Mouse (Mus musculus) lung, embryonic 14.5 days (tissue): ENCODE measurements around the gene Dscaml1. TPM values are rescaled to one million over a fixed set of nuclear protein-coding genes. Genes with fewer than 3 reads are reported as not detected.

Experiments
- ATAC-seq: fragments of 200-750 bp; cut with Nextera tagmentation; 2 replicates; pipeline ENCODE4 v1.8.0; 2017; ENCODE audit warnings: mild to moderate bottlenecking, moderate TSS enrichment, moderate library complexity; ENCODE audit not compliant: insufficient read depth
- DNase-seq: peaks from one replicate; pipeline ENCODE4 v3.0.0-alpha.2; 2015
- H3K27ac ChIP-seq: fragments of 300-500 bp; sonication (generic); 2 replicates; pipeline ENCODE4 v1.5.1; 2014; ENCODE audit warnings: low read depth, mild to moderate bottlenecking, moderate library complexity
- H3K27me3 ChIP-seq: fragments of 300-500 bp; sonication (generic); 2 replicates; pipeline ENCODE4 v1.6.1; 2014; ENCODE audit warnings: low read length, control low read depth; ENCODE audit not compliant: insufficient read depth
- H3K36me3 ChIP-seq: fragments of 300-500 bp; sonication (generic); 2 replicates; pipeline ENCODE4 v1.6.1; 2014; ENCODE audit warnings: control low read depth; ENCODE audit not compliant: insufficient read depth
- H3K4me1 ChIP-seq: fragments of 300-500 bp; sonication (generic); 2 replicates; pipeline ENCODE4 v1.6.1; 2014; ENCODE audit warnings: antibody characterized with exemption, control low read depth; ENCODE audit not compliant: insufficient read depth
- H3K4me2 ChIP-seq: fragments of 300-500 bp; sonication (generic); 2 replicates; pipeline ENCODE4 v1.6.1; 2014; ENCODE audit warnings: mild to moderate bottlenecking
- H3K4me3 ChIP-seq: fragments of 300-500 bp; sonication (generic); 2 replicates; pipeline ENCODE4 v1.5.1; 2014; ENCODE audit warnings: low read depth, low read length
- H3K9ac ChIP-seq: fragments of 300-500 bp; sonication (generic); 2 replicates; pipeline ENCODE4 v1.6.1; 2014
- H3K9me3 ChIP-seq: fragments of 300-500 bp; sonication (generic); 2 replicates; pipeline ENCODE4 v1.6.1; 2016; ENCODE audit warnings: low read depth, low read length, control low read depth
- CTCF ChIP-seq: IDR thresholded peaks from 2 replicates; pipeline ENCODE4 v1.5.1; 2016; ENCODE audit warnings: antibody characterized with exemption, low read depth
- WGBS: fragments of 180-500 bp; shearing (Covaris S2); extraction: QIAGEN DNeasy Blood & Tissue Kit; methylation state at CpG from one replicate; pipeline ENCODE4 v1.1.7; 2014; 5-methylcytosine and 5-hydroxymethylcytosine counted together
- polyA plus RNA-seq: library from polyadenylated mRNA; unstranded; fragments of >200 nt; fragmentation: Nextera tagmentation; extraction: Ambion mirVana; gene quantifications from 2 replicates; pipeline ENCODE4 v1.2.1, GENCODE M21; 2014

The Dscaml1 gene
- polyA plus RNA-seq, 1 experiment from 2014 or later, result 0.05 TPM

- Histone ChIP-seq H3K4me1 (no peaks in the 10 kb centered on the region), H3K9ac (no peak overlapping the region), H3K9me3 (no peaks in the 10 kb centered on the region), H3K27ac (no peak overlapping the region), H3K27me3 (no peaks in the 10 kb centered on the region), H3K4me2 (no peak overlapping the region), H3K36me3 (no peaks in the 10 kb centered on the region), H3K4me3 (no peak overlapping the region)
- no peak for DNase-seq
- 57% methylated on average over 8 of the region's 8 CpGs for WGBS
- no peak for ATAC-seq
- no peak for TF ChIP-seq CTCF
Observed at GRCm38 (mm10) chr9:45418252-45418651, 8.2 kb upstream of the Dscaml1 start.

GRCm38 (mm10) chr9:45421209-45421608, 5.2 kb upstream of the Dscaml1 start:
- Histone ChIP-seq H3K9ac (no peak overlapping the region), H3K4me1 (no peaks in the 10 kb centered on the region), H3K36me3 (no peaks in the 10 kb centered on the region), H3K9me3 (no peaks in the 10 kb centered on the region), H3K27me3 (no peaks in the 10 kb centered on the region), H3K4me3 (no peak overlapping the region), H3K4me2 (no peak overlapping the region), H3K27ac (no peak overlapping the region)
- 67% methylated on average over 8 of the region's 8 CpGs for WGBS
- peak; percentile 35 for DNase-seq
- TF ChIP-seq CTCF, result peak; percentile 35
- no peak for ATAC-seq

DNA sequence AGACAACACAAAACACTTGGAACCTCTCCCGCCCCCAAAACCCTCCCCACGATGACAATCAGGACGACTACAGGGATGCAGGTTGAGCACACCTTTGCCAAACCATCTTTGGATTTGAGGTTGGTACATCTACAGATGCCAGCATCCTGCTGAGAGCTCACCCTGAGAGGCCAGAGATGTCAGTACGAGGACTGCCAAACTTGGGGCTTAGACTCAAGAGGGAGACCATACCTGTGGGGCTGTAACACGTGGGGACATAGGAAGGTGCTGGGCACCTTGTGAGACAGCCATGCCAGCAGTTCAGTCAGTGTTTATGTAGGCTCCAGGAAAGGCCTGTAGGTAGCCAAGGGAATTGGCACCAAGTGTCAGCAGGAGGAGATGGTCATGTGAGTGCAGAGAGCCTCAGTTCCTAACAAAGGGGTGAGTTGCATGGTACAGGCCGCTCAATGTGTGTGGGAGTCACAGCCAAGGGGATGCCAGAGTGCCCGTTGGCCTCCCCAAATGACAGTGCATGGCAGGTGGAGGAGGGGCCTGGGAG, 3.6 kb upstream of the Dscaml1 start:
- H3K9me3 ChIP-seq, result no peaks in the 10 kb centered on the region
- 0 out of 2 replicates have a peak, but pooled peaks cover 4% of the 10 kb centered on the region for H3K27me3 ChIP-seq
- TF ChIP-seq CTCF, result no peak
- ATAC-seq, result no peak
- H3K4me2 ChIP-seq, result no peak overlapping the region
- no peak overlapping the region for H3K27ac ChIP-seq
- no peaks in the 10 kb centered on the region for H3K4me1 ChIP-seq
- H3K9ac ChIP-seq, result no peak overlapping the region
- DNase-seq, result no peak
- WGBS, result 68% methylated on average over 7 of the region's 7 CpGs
- H3K4me3 ChIP-seq, result no peak overlapping the region
- no peaks in the 10 kb centered on the region for H3K36me3 ChIP-seq

- Histone ChIP-seq H3K4me1 (no peaks in the 10 kb centered on the region), H3K4me2 (no peak overlapping the region), H3K4me3 (no peak overlapping the region), H3K27me3 (peaks cover 52% of the 10 kb centered on the region), H3K9ac (no peak overlapping the region), H3K27ac (no peak overlapping the region), H3K9me3 (no peaks in the 10 kb centered on the region), H3K36me3 (no peaks in the 10 kb centered on the region)
- ATAC-seq, result no peak
- 20% methylated on average over 5 of the region's 5 CpGs for whole genome bisulfite sequencing
- no peak for TF ChIP-seq CTCF
- no peak for DNase-seq
Observed at GRCm38 (mm10) chr9:45429392-45429791, 3.0 kb downstream of the Dscaml1 start.

- peak; percentile 31 for DNase-seq
- peak overlapping the region; percentile 35 for H3K4me3 ChIP-seq
- H3K27ac ChIP-seq, result no peak overlapping the region
- no peak overlapping the region for H3K9ac ChIP-seq
- H3K36me3 ChIP-seq, result no peaks in the 10 kb centered on the region
- peak overlapping the region; percentile 67 for H3K4me2 ChIP-seq
- no peaks in the 10 kb centered on the region for H3K4me1 ChIP-seq
- H3K9me3 ChIP-seq, result no peaks in the 10 kb centered on the region
- TF ChIP-seq CTCF, result no peak
- ATAC-seq, result no peak
- peaks cover 52% of the 10 kb centered on the region for H3K27me3 ChIP-seq
- 2% methylated on average over 53 of the region's 54 CpGs for WGBS
Observed at GRCm38 (mm10) chr9:45429951-45430697, 3.7 kb downstream of the Dscaml1 start.

DNA sequence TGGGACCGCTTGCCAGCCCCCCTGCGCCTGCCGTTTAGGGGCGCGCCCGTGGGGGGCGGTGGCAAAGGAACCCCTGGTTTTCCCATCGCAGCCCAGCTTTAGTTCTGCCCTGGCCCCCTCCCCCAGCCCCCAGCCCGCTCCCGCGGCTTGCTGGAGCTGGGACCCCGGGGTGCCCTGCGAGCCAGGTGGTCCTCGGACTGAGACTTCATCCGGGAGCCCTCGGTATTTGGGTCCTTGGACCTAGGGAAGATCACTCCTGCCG, 4.2 kb downstream of the Dscaml1 start:
- Histone ChIP-seq H3K4me2 (peak overlapping the region; percentile 67), H3K27ac (no peak overlapping the region), H3K27me3 (peaks cover 52% of the 10 kb centered on the region), H3K36me3 (no peaks in the 10 kb centered on the region), H3K9me3 (no peaks in the 10 kb centered on the region), H3K4me1 (no peaks in the 10 kb centered on the region), H3K9ac (no peak overlapping the region), H3K4me3 (peak overlapping the region; percentile 35)
- ATAC-seq (no peak), DNase-seq (no peak)
- WGBS, result under 1% methylated on average over 17 of the region's 17 CpGs
- no peak for TF ChIP-seq CTCF

GRCm38 (mm10) chr9:45431150-45431549, 4.7 kb downstream of the Dscaml1 start:
- Histone ChIP-seq H3K36me3 (no peaks in the 10 kb centered on the region), H3K4me1 (no peaks in the 10 kb centered on the region), H3K4me3 (peak overlapping the region; percentile 35), H3K27ac (no peak overlapping the region), H3K9me3 (no peaks in the 10 kb centered on the region), H3K9ac (no peak overlapping the region), H3K4me2 (peak overlapping the region; percentile 67), H3K27me3 (peaks cover 52% of the 10 kb centered on the region)
- no peak for TF ChIP-seq CTCF
- WGBS, result 4% methylated on average over 26 of the region's 26 CpGs
- DNase-seq (no peak), ATAC-seq (no peak)
